Mouse (Mus musculus): ENCODE measurements around the gene Cbfb. TPM values are rescaled to one million over a fixed set of nuclear protein-coding genes. Genes with fewer than 3 reads are reported as not detected.

Gene Cbfb
- polyA plus RNA-seq, 1 experiment from 2014 or later, result 34.1 TPM

GRCm38 (mm10) chr8:105157555-105157954 is 12.9 kb upstream of the Cbfb start:
- no peak overlapping the region for H3K9ac ChIP-seq
- H3K27ac ChIP-seq, result no peak overlapping the region
- no peak for DNase-seq (ENCODE audit: low spot score)
- no peak overlapping the region for H3K4me3 ChIP-seq (replicated peaks; ENCODE audit: low read length)
- 54% methylated on average over 10 of the region's 10 CpGs for whole genome bisulfite sequencing
- H3K4me2 ChIP-seq (replicated peaks), result no peak overlapping the region
- ATAC-seq (ENCODE audit: low FRiP score), result no peak
- no peaks in the 10 kb centered on the region for H3K36me3 ChIP-seq (replicated peaks; ENCODE audit: control insufficient read depth, insufficient read depth)
- H3K27me3 ChIP-seq (ENCODE audit: control insufficient read depth, insufficient read depth, low read length), result peaks cover 7% of the 10 kb centered on the region; the same call in 1 of the 2 replicates
- H3K9me3 ChIP-seq (ENCODE audit: control insufficient read depth, low read length), result no peaks in the 10 kb centered on the region
- H3K4me1 ChIP-seq (replicated peaks; ENCODE audit: control insufficient read depth, insufficient read depth, low read length), result peaks cover 8% of the 10 kb centered on the region

- no peaks in the 10 kb centered on the region for H3K9me3 ChIP-seq (ENCODE audit: control insufficient read depth, low read length)
- WGBS, result 80% methylated on average over 3 of the region's 3 CpGs
- H3K4me1 ChIP-seq (replicated peaks; ENCODE audit: control insufficient read depth, insufficient read depth, low read length), result peaks cover 3% of the 10 kb centered on the region; the same call in 1 of the 2 replicates
- H3K9ac ChIP-seq, result no peak overlapping the region
- H3K36me3 ChIP-seq (replicated peaks; ENCODE audit: control insufficient read depth, insufficient read depth), result no peaks in the 10 kb centered on the region
- peaks cover 7% of the 10 kb centered on the region; the same call in 1 of the 2 replicates for H3K27me3 ChIP-seq (ENCODE audit: control insufficient read depth, insufficient read depth, low read length)
- H3K27ac ChIP-seq, result no peak overlapping the region
- DNase-seq (ENCODE audit: low spot score), result no peak
- H3K4me3 ChIP-seq (replicated peaks; ENCODE audit: low read length), result no peak overlapping the region
- ATAC-seq (ENCODE audit: low FRiP score), result no peak
- no peak overlapping the region for H3K4me2 ChIP-seq (replicated peaks)
Observed at GRCm38 (mm10) chr8:105158084-105158483, 12.4 kb upstream of the Cbfb start.

- no peak overlapping the region for H3K4me2 ChIP-seq (replicated peaks)
- ATAC-seq (ENCODE audit: low FRiP score), result no peak
- H3K9ac ChIP-seq, result no peak overlapping the region
- H3K36me3 ChIP-seq (replicated peaks; ENCODE audit: control insufficient read depth, insufficient read depth), result no peaks in the 10 kb centered on the region
- H3K9me3 ChIP-seq (ENCODE audit: control insufficient read depth, low read length), result no peaks in the 10 kb centered on the region
- H3K4me3 ChIP-seq (replicated peaks; ENCODE audit: low read length), result no peak overlapping the region
- no peaks in the 10 kb centered on the region for H3K4me1 ChIP-seq (replicated peaks; ENCODE audit: control insufficient read depth, insufficient read depth, low read length)
- no peak for DNase-seq (ENCODE audit: low spot score)
- WGBS, result 68% methylated on average over 3 of the region's 3 CpGs
- no peaks in the 10 kb centered on the region for H3K27me3 ChIP-seq (ENCODE audit: control insufficient read depth, insufficient read depth, low read length)
- no peak overlapping the region for H3K27ac ChIP-seq
Observed at GRCm38 (mm10) chr8:105161121-105161652, 9.3 kb upstream of the Cbfb start.

GRCm38 (mm10) chr8:105164272-105164902 is 6.1 kb upstream of the Cbfb start:
- Histone ChIP-seq H3K36me3 (replicated peaks; ENCODE audit: control insufficient read depth, insufficient read depth) (no peaks in the 10 kb centered on the region), H3K9ac (no peak overlapping the region), H3K4me2 (replicated peaks) (no peak overlapping the region), H3K27ac (no peak overlapping the region), H3K27me3 (ENCODE audit: control insufficient read depth, insufficient read depth, low read length) (no peaks in the 10 kb centered on the region), H3K4me1 (replicated peaks; ENCODE audit: control insufficient read depth, insufficient read depth, low read length) (no peaks in the 10 kb centered on the region), H3K4me3 (replicated peaks; ENCODE audit: low read length) (no peak overlapping the region), H3K9me3 (ENCODE audit: control insufficient read depth, low read length) (no peaks in the 10 kb centered on the region)
- ATAC-seq (ENCODE audit: low FRiP score) (no peak), DNase-seq (ENCODE audit: low spot score) (no peak)
- 34% methylated on average over 6 of the region's 6 CpGs for WGBS

GRCm38 (mm10) chr8:105165191-105165590 is 5.3 kb upstream of the Cbfb start:
- Histone ChIP-seq H3K4me1 (replicated peaks; ENCODE audit: control insufficient read depth, insufficient read depth, low read length) (no peaks in the 10 kb centered on the region), H3K4me3 (replicated peaks; ENCODE audit: low read length) (no peak overlapping the region), H3K27me3 (ENCODE audit: control insufficient read depth, insufficient read depth, low read length) (no peaks in the 10 kb centered on the region), H3K27ac (no peak overlapping the region), H3K36me3 (replicated peaks; ENCODE audit: control insufficient read depth, insufficient read depth) (no peaks in the 10 kb centered on the region), H3K9me3 (ENCODE audit: control insufficient read depth, low read length) (no peaks in the 10 kb centered on the region), H3K9ac (no peak overlapping the region), H3K4me2 (replicated peaks) (no peak overlapping the region)
- ATAC-seq (ENCODE audit: low FRiP score) (no peak), DNase-seq (ENCODE audit: low spot score) (no peak)
- WGBS, result 90% methylated on average over 2 of the region's 2 CpGs

GRCm38 (mm10) chr8:105167116-105167515 is 3.4 kb upstream of the Cbfb start:
- H3K27me3 ChIP-seq (ENCODE audit: control insufficient read depth, insufficient read depth, low read length), result no peaks in the 10 kb centered on the region
- H3K4me1 ChIP-seq (replicated peaks; ENCODE audit: control insufficient read depth, insufficient read depth, low read length), result 0 out of 2 replicates have a peak, but pooled peaks cover 2% of the 10 kb centered on the region
- H3K36me3 ChIP-seq (replicated peaks; ENCODE audit: control insufficient read depth, insufficient read depth), result no peaks in the 10 kb centered on the region
- H3K9ac ChIP-seq, result no peak overlapping the region
- H3K9me3 ChIP-seq (ENCODE audit: control insufficient read depth, low read length), result no peaks in the 10 kb centered on the region
- no peak overlapping the region for H3K4me3 ChIP-seq (replicated peaks; ENCODE audit: low read length)
- DNase-seq (ENCODE audit: low spot score), result no peak
- WGBS, result 77% methylated on average over 2 of the region's 2 CpGs
- no peak overlapping the region for H3K4me2 ChIP-seq (replicated peaks)
- no peak for ATAC-seq (ENCODE audit: low FRiP score)
- no peak overlapping the region for H3K27ac ChIP-seq

GRCm38 (mm10) chr8:105169582-105169981 is 892 bp upstream of the Cbfb start:
- no peaks in the 10 kb centered on the region for H3K27me3 ChIP-seq (ENCODE audit: control insufficient read depth, insufficient read depth, low read length)
- peak overlapping the region; percentile 96; the same call in 1 of the 2 replicates for H3K4me3 ChIP-seq (replicated peaks; ENCODE audit: low read length)
- 52% methylated on average over 3 of the region's 3 CpGs for WGBS
- no peak overlapping the region for H3K9ac ChIP-seq
- H3K4me2 ChIP-seq (replicated peaks), result peak overlapping the region; percentile 62
- H3K27ac ChIP-seq, result no peak overlapping the region
- H3K9me3 ChIP-seq (ENCODE audit: control insufficient read depth, low read length), result no peaks in the 10 kb centered on the region
- H3K36me3 ChIP-seq (replicated peaks; ENCODE audit: control insufficient read depth, insufficient read depth), result no peaks in the 10 kb centered on the region
- DNase-seq (ENCODE audit: low spot score) (no peak), ATAC-seq (ENCODE audit: low FRiP score) (no peak)
- peaks cover 8% of the 10 kb centered on the region; the same call in 1 of the 2 replicates for H3K4me1 ChIP-seq (replicated peaks; ENCODE audit: control insufficient read depth, insufficient read depth, low read length)

GRCm38 (mm10) chr8:105170041-105170380 is 463 bp upstream of the Cbfb start:
- H3K9me3 ChIP-seq (ENCODE audit: control insufficient read depth, low read length), result no peaks in the 10 kb centered on the region
- WGBS, result 4% methylated on average over 5 of the region's 5 CpGs
- ATAC-seq (ENCODE audit: low FRiP score) (no peak; the same call in 1 of the 2 replicates), DNase-seq (ENCODE audit: low spot score) (peak; percentile 32)
- peak overlapping the region; percentile 96 for H3K4me3 ChIP-seq (replicated peaks; ENCODE audit: low read length)
- peak overlapping the region; percentile 38; the same call in 1 of the 2 replicates for H3K27ac ChIP-seq
- peak overlapping the region; percentile 83 for H3K9ac ChIP-seq
- H3K27me3 ChIP-seq (ENCODE audit: control insufficient read depth, insufficient read depth, low read length), result no peaks in the 10 kb centered on the region
- H3K4me1 ChIP-seq (replicated peaks; ENCODE audit: control insufficient read depth, insufficient read depth, low read length), result peaks cover 8% of the 10 kb centered on the region; the same call in 1 of the 2 replicates
- H3K4me2 ChIP-seq (replicated peaks), result peak overlapping the region; percentile 62
- H3K36me3 ChIP-seq (replicated peaks; ENCODE audit: control insufficient read depth, insufficient read depth), result no peaks in the 10 kb centered on the region

GRCm38 (mm10) chr8:105171116-105172002 is 885 bp downstream of the Cbfb start:
- WGBS, result under 1% methylated on average over 91 of the region's 92 CpGs
- Histone ChIP-seq H3K9me3 (ENCODE audit: control insufficient read depth, low read length) (no peaks in the 10 kb centered on the region), H3K4me1 (replicated peaks; ENCODE audit: control insufficient read depth, insufficient read depth, low read length) (peaks cover 8% of the 10 kb centered on the region; the same call in 1 of the 2 replicates), H3K27ac (peak overlapping the region; percentile 92), H3K9ac (peak overlapping the region; percentile 83), H3K27me3 (ENCODE audit: control insufficient read depth, insufficient read depth, low read length) (no peaks in the 10 kb centered on the region), H3K4me3 (replicated peaks; ENCODE audit: low read length) (peak overlapping the region; percentile 96), H3K4me2 (replicated peaks) (peak overlapping the region; percentile 62), H3K36me3 (replicated peaks; ENCODE audit: control insufficient read depth, insufficient read depth) (no peaks in the 10 kb centered on the region; the same call in 1 of the 2 replicates)
- ATAC-seq (ENCODE audit: low FRiP score), result peak; percentile 9; the same call in 1 of the 2 replicates
- peak; percentile 40 for DNase-seq (ENCODE audit: low spot score)

Measured in hindbrain, embryonic 14.5 days (tissue).